In genomic region chr16:45690178-45690577, GRCm38 (mm10) we compare ENCODE assay signal across 10 mouse cellular contexts. TPM values are rescaled to one million over a fixed set of nuclear protein-coding genes. Genes with fewer than 3 reads are reported as not detected.
DNase-seq lines count a peak whose midpoint lies in the region; ATAC-seq and TF ChIP-seq lines count a peak whose summit lies in the region.
"Had no signal": no experiment of that assay in that cellular context is flagged by ENCODE, and none has a peak within 500 bp of the region (broad histone marks: within the 10 kb centered on the region; RNA-seq: fewer than 3 reads in every experiment).

No protein-coding gene starts in this region.

- WGBS in hindbrain, embryonic 12.5 days, result 13% methylated on average over 4 of the region's 4 CpGs
- 4% methylated on average over 4 of the region's 4 CpGs for WGBS in midbrain, embryonic 15.5 days

- TF ChIP-seq POLR2A in brain, embryonic 14.5 days (IDR thresholded peaks at IDR 0.05; ENCODE audit: borderline replicate concordance, extremely low read depth, insufficient read depth, insufficient read length, poor library complexity, severe bottlenecking), result no peak

- no peak overlapping the region for H3K4me2 ChIP-seq in hindbrain, embryonic 12.5 days (replicated peaks)
- 0 out of 2 replicates have a peak overlapping the region, but pooled peaks have one; percentile 10 for H3K4me2 ChIP-seq in midbrain, embryonic 15.5 days
- H3K4me2 ChIP-seq: stomach, embryonic 15.5 days had no signal

- no peaks in the 10 kb centered on the region for H3K9me3 ChIP-seq in hindbrain, embryonic 12.5 days (replicated peaks)
- no peaks in the 10 kb centered on the region for H3K9me3 ChIP-seq in midbrain, embryonic 15.5 days
- H3K9me3 ChIP-seq: stomach, embryonic 15.5 days had no signal

- no peak overlapping the region for H3K27ac ChIP-seq in hindbrain, embryonic 12.5 days
- peak overlapping the region; percentile 71 for H3K27ac ChIP-seq in midbrain, embryonic 15.5 days
- H3K27ac ChIP-seq: stomach, embryonic 15.5 days had no signal

- ATAC-seq in CD4-positive, CD25-positive, alpha-beta regulatory T cell, adult 4 months, result peak; percentile 99
- peak; percentile 62 for ATAC-seq in hindbrain, embryonic 12.5 days (ENCODE audit: low FRiP score)
- ATAC-seq in midbrain, embryonic 15.5 days (replicated peaks), result peak; percentile 83

- DNase-seq in brain, embryonic 14.5 days (ENCODE audit: low read depth), result peak; percentile 86
- DNase-seq in urinary bladder, adult 2 months (ENCODE audit: low spot score), result no peak
- no peak for DNase-seq in adrenal gland, postnatal 4 days (ENCODE audit: low spot score in 2 of 2)
- no peak for DNase-seq in cerebellum, adult 8-10 months
- no peak for DNase-seq in adrenal gland, adult 2 months

- peaks cover 8% of the 10 kb centered on the region for H3K4me1 ChIP-seq in hindbrain, embryonic 12.5 days
- peaks cover 9% of the 10 kb centered on the region for H3K4me1 ChIP-seq in midbrain, embryonic 15.5 days
- H3K4me1 ChIP-seq: stomach, embryonic 15.5 days had no signal

- no peak overlapping the region for H3K9ac ChIP-seq in hindbrain, embryonic 12.5 days
- no peak overlapping the region for H3K9ac ChIP-seq in midbrain, embryonic 15.5 days
- H3K9ac ChIP-seq: stomach, embryonic 15.5 days had no signal

- no peaks in the 10 kb centered on the region for H3K36me3 ChIP-seq in hindbrain, embryonic 12.5 days
- H3K36me3 ChIP-seq in midbrain, embryonic 15.5 days (replicated peaks), result no peaks in the 10 kb centered on the region
- H3K36me3 ChIP-seq: stomach, embryonic 15.5 days had no signal

- no peaks in the 10 kb centered on the region for H3K27me3 ChIP-seq in hindbrain, embryonic 12.5 days
- no peaks in the 10 kb centered on the region for H3K27me3 ChIP-seq in midbrain, embryonic 15.5 days (replicated peaks)
- H3K27me3 ChIP-seq: stomach, embryonic 15.5 days had no signal

- no peak overlapping the region for H3K4me3 ChIP-seq in hindbrain, embryonic 12.5 days
- H3K4me3 ChIP-seq in midbrain, embryonic 15.5 days, result no peak overlapping the region
- H3K4me3 ChIP-seq: stomach, embryonic 15.5 days had no signal

- TF ChIP-seq CTCF in brain, embryonic 14.5 days (IDR thresholded peaks at IDR 0.05; ENCODE audit: borderline replicate concordance, extremely low read depth, insufficient read depth, insufficient read length), result no peak

RNA-seq across cellular contexts. Expression of gene Tmprss7, which starts 3.3 kb away (rescaled TPM):
- polyA plus RNA-seq in CD4-positive, CD25-positive, alpha-beta regulatory T cell, adult 4 months (2017; shearing (Covaris generic)), result not detected
- polyA plus RNA-seq in brain, embryonic 14.5 days (2012; rRNA removed), result 1.5 and 2.2 TPM in 2 replicates
- 0.23 and 0.31 TPM in 2 replicates for polyA plus RNA-seq in hindbrain, embryonic 12.5 days (2016; fragmentation: Nextera tagmentation; extraction: Ambion mirVana)
- polyA plus RNA-seq in midbrain, embryonic 15.5 days (2015; fragmentation: Nextera tagmentation; extraction: Ambion mirVana), result 0.59 and 0.72 TPM in 2 replicates
- polyA plus RNA-seq in urinary bladder, adult 2 months (2012; rRNA removed), result 0.04 and 0.22 TPM in 2 replicates
- under 1 TPM; 0.11 to 0.17 TPM for total RNA-seq in adrenal gland, postnatal 4 days (2021)
- under 1 TPM; 0.10 to 0.58 TPM for total RNA-seq in adrenal gland, adult 2 months (2021)
- polyA plus RNA-seq in adrenal gland, adult 2 months (2012; rRNA removed), result 0.15 and 0.28 TPM in 2 replicates
- polyA plus RNA-seq: lung, embryonic 16.5 days; stomach, embryonic 15.5 days had no signal

RNA-seq across cellular contexts. Expression of gene Tagln3, which starts 34.2 kb away (rescaled TPM):
- polyA plus RNA-seq in CD4-positive, CD25-positive, alpha-beta regulatory T cell, adult 4 months (2017; shearing (Covaris generic)), result not detected
- polyA plus RNA-seq in brain, embryonic 14.5 days (2012; rRNA removed), result 403 and 481 TPM in 2 replicates
- 410 and 414 TPM in 2 replicates for polyA plus RNA-seq in hindbrain, embryonic 12.5 days (2016; fragmentation: Nextera tagmentation; extraction: Ambion mirVana)
- polyA plus RNA-seq in midbrain, embryonic 15.5 days (2015; fragmentation: Nextera tagmentation; extraction: Ambion mirVana), result 390 and 409 TPM in 2 replicates
- polyA plus RNA-seq in urinary bladder, adult 2 months (2012; rRNA removed), result 1.4 and 2.0 TPM in 2 replicates
- 10 to 100 TPM; 15.5 to 20.6 TPM for total RNA-seq in adrenal gland, postnatal 4 days (2021)
- total RNA-seq in adrenal gland, adult 2 months (2021), result 1 to 10 TPM; 4.3 TPM
- 0.88 and 1.8 TPM in 2 replicates for polyA plus RNA-seq in adrenal gland, adult 2 months (2012; rRNA removed)

RNA-seq across cellular contexts. Expression of gene BC016579, which starts 36.3 kb away (rescaled TPM):
- polyA plus RNA-seq in CD4-positive, CD25-positive, alpha-beta regulatory T cell, adult 4 months (2017; shearing (Covaris generic)), result under 1 TPM in 1 of 2 experiments, not detected in 1; 0.28 TPM
- 0.22 and 0.30 TPM in 2 replicates for polyA plus RNA-seq in brain, embryonic 14.5 days (2012; rRNA removed)
- polyA plus RNA-seq in hindbrain, embryonic 12.5 days (2016; fragmentation: Nextera tagmentation; extraction: Ambion mirVana), result 0.27 TPM in 1 of 2 replicates, not detected in the other
- polyA plus RNA-seq in midbrain, embryonic 15.5 days (2015; fragmentation: Nextera tagmentation; extraction: Ambion mirVana), result 0.10 TPM in 1 of 2 replicates, not detected in the other
- 1.6 and 2.5 TPM in 2 replicates for polyA plus RNA-seq in urinary bladder, adult 2 months (2012; rRNA removed)
- total RNA-seq in adrenal gland, postnatal 4 days (2021), result under 1 TPM; 0.23 to 0.36 TPM
- total RNA-seq in adrenal gland, adult 2 months (2021), result under 1 TPM; 0.14 to 0.26 TPM
- polyA plus RNA-seq in adrenal gland, adult 2 months (2012; rRNA removed), result not detected in 2 replicates

RNA-seq across cellular contexts. Expression of gene Abhd10, which starts 52.6 kb away (rescaled TPM):
- 10 to 100 TPM; 19.1 to 29.5 TPM for polyA plus RNA-seq in CD4-positive, CD25-positive, alpha-beta regulatory T cell, adult 4 months (2017; shearing (Covaris generic))
- polyA plus RNA-seq in brain, embryonic 14.5 days (2012; rRNA removed), result 29.3 and 34.5 TPM in 2 replicates
- polyA plus RNA-seq in hindbrain, embryonic 12.5 days (2016; fragmentation: Nextera tagmentation; extraction: Ambion mirVana), result 41.8 and 42.8 TPM in 2 replicates
- 42.0 and 43.7 TPM in 2 replicates for polyA plus RNA-seq in midbrain, embryonic 15.5 days (2015; fragmentation: Nextera tagmentation; extraction: Ambion mirVana)
- 19.8 and 22.0 TPM in 2 replicates for polyA plus RNA-seq in urinary bladder, adult 2 months (2012; rRNA removed)
- 10 to 100 TPM; 31.8 to 36.8 TPM for total RNA-seq in adrenal gland, postnatal 4 days (2021)
- 10 to 100 TPM; 16.0 to 26.7 TPM for total RNA-seq in adrenal gland, adult 2 months (2021)
- 4.2 and 5.9 TPM in 2 replicates for polyA plus RNA-seq in adrenal gland, adult 2 months (2012; rRNA removed)

Comparison
In these comparisons a context has a peak if more than half of its experiments do, and no peak if none do; other contexts are left out.
1. RNA of gene Tagln3, which starts 34.2 kb away (polyA plus RNA-seq): 410 to 414 TPM in hindbrain, embryonic 12.5 days, 403 to 481 TPM in brain, embryonic 14.5 days and 390 to 409 TPM in midbrain, embryonic 15.5 days; 1.4 to 2.0 TPM in urinary bladder, adult 2 months, 0.88 to 1.8 TPM in adrenal gland, adult 2 months and not detected in CD4-positive, CD25-positive, alpha-beta regulatory T cell, adult 4 months; every median in the first group is over 100 times any median in the second.
2. Peak in every context shown above with its lines, with median percentiles within 50 percentile points of each other: ATAC-seq.